Mouse (Mus musculus) liver, postnatal 0 days (tissue): ENCODE data around the gene Zdhhc25.

Source experiments
- CTCF ChIP-seq: sonication (generic); IDR thresholded peaks from 2 replicates; pipeline ENCODE4 v1.5.1; 2016; ENCODE audit warnings: antibody characterized with exemption, low read depth
- EP300 ChIP-seq: IDR thresholded peaks from 2 replicates; pipeline ENCODE4 v1.6.1; 2016; ENCODE audit warnings: antibody characterized with exemption, low read depth, mild to moderate bottlenecking

GRCm38 (mm10) chr15:88620017-88620416, 19.9 kb downstream of the Zdhhc25 start:
- no peak for TF ChIP-seq CTCF
- TF ChIP-seq EP300 = no peak
